Mouse (Mus musculus) left cerebral cortex, postnatal 4 days (tissue): ENCODE measurements around the gene Rbsn. TPM values are rescaled to one million over a fixed set of nuclear protein-coding genes. Genes with fewer than 3 reads are reported as not detected.
A peak's percentile ranks its signal among the peaks of the same experiment; 100 is the strongest.

ENCODE experiments used
- DNase-seq: peaks from one replicate; pipeline ENCODE4 v3.0.0-alpha.2; 2022
- intact Hi-C: fragments of 180-260 bp; cut with DNase I; formaldehyde crosslinking; loops from one replicate; pipeline ENCODE4 v1.15.1; 2025
- total RNA-seq, 2 experiments: library from RNA; stranded (reverse); gene quantifications; 2 replicates each; pipeline ENCODE4 v1.2.3; 2021

The Rbsn gene
- total RNA-seq, 2 experiments from 2014 or later, result 32.0 to 40.9 TPM

GRCm38 (mm10) chr6:92183621-92184131, 31.0 kb downstream of the Rbsn start, which contains the start of gene Mrps25:
Mrps25 (minus strand) TSS chr6:92184033.
- intact Hi-C loops, result no loop called here
- DNase-seq, result peak; percentile 74

DNA sequence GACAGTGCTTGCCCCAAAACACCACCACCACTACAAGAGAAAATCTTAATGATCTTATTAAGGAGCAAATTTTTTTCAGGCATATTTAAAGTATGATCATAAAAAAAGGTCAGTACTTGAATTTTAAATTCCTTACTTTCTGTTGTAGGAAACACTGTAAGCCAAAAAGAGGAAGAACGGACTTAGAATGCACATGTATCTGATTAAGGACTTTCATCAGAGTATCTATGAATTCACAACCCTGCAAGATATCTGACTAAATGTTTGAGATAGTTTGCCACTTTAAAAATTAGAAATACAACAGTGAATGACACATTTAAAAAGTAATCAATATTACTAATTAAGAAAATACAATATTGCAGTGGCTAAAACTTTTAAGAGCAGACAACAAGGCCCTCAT, 38.3 kb downstream of the Rbsn start:
- intact Hi-C loops, result no loop called here
- DNase-seq, result no peak

GRCm38 (mm10) chr6:92162724-92163123, 52.0 kb downstream of the Rbsn start:
- DNase-seq, result no peak
- intact Hi-C loops, result no loop called here

DNA sequence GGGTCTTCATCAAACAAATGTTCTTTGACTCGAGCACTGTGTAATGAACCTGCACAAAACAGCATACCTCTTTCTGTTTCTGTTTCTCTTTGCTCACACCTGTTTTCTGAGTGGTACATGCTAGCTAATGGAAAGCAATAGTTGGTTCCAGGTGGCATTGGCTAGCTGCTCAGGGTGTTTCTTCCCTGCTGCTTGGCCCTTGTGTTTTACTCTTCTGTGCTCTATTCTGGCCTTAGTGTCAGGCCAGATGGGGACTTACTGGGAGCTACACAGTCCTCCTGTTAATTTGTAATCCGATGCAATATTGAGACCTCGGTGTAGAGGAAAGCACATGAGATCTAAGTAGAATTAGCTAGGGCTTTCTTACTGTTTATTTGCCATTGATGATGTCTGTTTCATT, 55.9 kb downstream of the Rbsn start:
- DNase-seq, result no peak
- intact Hi-C loops, result no loop called here

DNA sequence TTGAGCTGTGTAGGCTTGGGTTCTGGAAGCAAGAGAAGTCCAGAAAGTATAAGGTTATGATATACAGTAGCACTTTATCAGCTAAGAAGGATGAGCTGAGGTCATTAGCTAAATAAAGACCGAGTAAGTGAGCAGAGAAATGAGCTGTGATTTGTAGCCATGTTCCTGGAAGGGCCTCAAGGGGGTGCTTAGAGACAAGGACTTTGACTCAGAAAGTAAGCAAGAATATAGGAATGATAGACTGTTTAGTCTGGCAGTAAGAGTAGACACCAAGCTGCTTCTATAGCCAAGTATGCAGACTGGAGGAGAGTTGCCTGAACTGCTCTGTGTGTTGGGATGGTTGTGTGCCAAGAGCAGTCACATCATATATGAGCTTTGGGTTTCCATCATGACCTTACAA, 61.0 kb downstream of the Rbsn start:
- intact Hi-C loops, result no loop called here
- no peak for DNase-seq

GRCm38 (mm10) chr6:92145881-92146280, 68.8 kb downstream of the Rbsn start:
- no peak for DNase-seq
- intact Hi-C loops, result no loop called here

Other genes starting within 250 kb of the Rbsn start
- gene Fgd5, start 236.0 kb downstream of the Rbsn start, total RNA-seq, result 1 to 10 TPM; 7.5 to 7.9 TPM
- 100 to 1,000 TPM in 1 of 2 experiments, 10 to 100 TPM in 1; 95.9 to 100 TPM for gene Nr2c2, start 123.5 kb downstream of the Rbsn start, total RNA-seq
- gene Mrps25, start 30.9 kb downstream of the Rbsn start, total RNA-seq, result 10 to 100 TPM; 35.2 to 37.3 TPM
- gene Trh, start 29.7 kb upstream of the Rbsn start, total RNA-seq, result 1 to 10 TPM; 2.5 to 4.3 TPM